Mouse (Mus musculus): ENCODE measurements around the gene Shisa9. TPM values are rescaled to one million over a fixed set of nuclear protein-coding genes. Genes with fewer than 3 reads are reported as not detected.

The Shisa9 gene
- 0.43 and 0.62 TPM in 2 replicates for polyA plus RNA-seq (2015; fragmentation: Nextera tagmentation; extraction: Ambion mirVana)

GRCm38 (mm10) chr16:11983616-11984270 is at the start of gene Shisa9:
Gene Shisa9, plus strand, starts transcription at chr16:11984113.

Other genes starting within 250 kb of the Shisa9 start
- gene Cpped1, start 74.7 kb upstream of the Shisa9 start, polyA plus RNA-seq (2015; fragmentation: Nextera tagmentation; extraction: Ambion mirVana) = 25.7 and 26.0 TPM in 2 replicates

Measured in skeletal muscle tissue, postnatal 0 days (tissue).